Mouse (Mus musculus): Measurements from ENCODE around the gene Cldn13.
A peak's percentile ranks its signal among the peaks of the same experiment; 100 is the strongest.

GRCm38 (mm10) chr5:134907135-134907534 lies 8.2 kb downstream of the Cldn13 start:
- TF ChIP-seq POLR2A (IDR thresholded peaks at IDR 0.05; ENCODE audit: control insufficient read depth, low read depth, low read length), result no peak
- TF ChIP-seq CTCF (IDR thresholded peaks at IDR 0.05; ENCODE audit: control insufficient read depth, insufficient read depth, insufficient replicate concordance, low read depth, low read length), result peak; percentile 95
